ENCODE assay signal across 9 mouse cellular contexts in genomic region chr13:107954445-107955261, GRCm38 (mm10).
DNase-seq lines count a peak whose midpoint lies in the region; ATAC-seq and TF ChIP-seq lines count a peak whose summit lies in the region.
"Had no signal": no experiment of that assay in that cellular context is flagged by ENCODE, and none has a peak within 500 bp of the region (broad histone marks: within the 10 kb centered on the region; RNA-seq: fewer than 3 reads in every experiment).

No protein-coding gene starts in this region.

- no peaks in the 10 kb centered on the region for H3K9me3 ChIP-seq in forebrain, embryonic 10.5 days
- H3K9me3 ChIP-seq in forebrain, postnatal 0 days (ENCODE audit: low read length), result no peaks in the 10 kb centered on the region
- no peaks in the 10 kb centered on the region for H3K9me3 ChIP-seq in liver, embryonic 12.5 days (replicated peaks)

- 5% methylated on average over 16 of the region's 16 CpGs for WGBS in forebrain, embryonic 10.5 days
- 28% methylated on average over 16 of the region's 16 CpGs for WGBS in forebrain, postnatal 0 days
- WGBS in thymus, adult 2 months, result 80% methylated on average over 16 of the region's 16 CpGs
- WGBS in liver, embryonic 12.5 days (ENCODE audit: insufficient replicate concordance), result 44% methylated on average over 16 of the region's 16 CpGs

- no peak for TF ChIP-seq POLR2A in thymus, adult 2 months (IDR thresholded peaks at IDR 0.05; ENCODE audit: control insufficient read depth, extremely low read depth, insufficient read depth, low read length, poor library complexity)

- no peaks in the 10 kb centered on the region for H3K27me3 ChIP-seq in forebrain, embryonic 10.5 days (ENCODE audit: poor library complexity, severe bottlenecking)
- H3K27me3 ChIP-seq in forebrain, postnatal 0 days (ENCODE audit: insufficient read depth, low read length), result no peaks in the 10 kb centered on the region
- no peaks in the 10 kb centered on the region for H3K27me3 ChIP-seq in thymus, adult 2 months (ENCODE audit: control insufficient read depth, insufficient read depth, low read length)
- no peaks in the 10 kb centered on the region for H3K27me3 ChIP-seq in liver, embryonic 12.5 days (replicated peaks)

- ATAC-seq in forebrain, postnatal 0 days, result no peak
- ATAC-seq in liver, embryonic 12.5 days, result peak; percentile 48
- ATAC-seq in frontal cortex, adult (ENCODE audit: low TSS enrichment), result no peak

- H3K4me3 ChIP-seq in forebrain, embryonic 10.5 days, result peak overlapping the region; percentile 39
- no peak overlapping the region for H3K4me3 ChIP-seq in forebrain, postnatal 0 days (ENCODE audit: low read depth, low read length)
- H3K4me3 ChIP-seq in thymus, adult 2 months (ENCODE audit: control insufficient read depth, insufficient read depth, low read length), result no peak overlapping the region
- no peak overlapping the region for H3K4me3 ChIP-seq in liver, embryonic 12.5 days

- TF ChIP-seq CTCF in forebrain, postnatal 0 days (IDR thresholded peaks at IDR 0.05; ENCODE audit: low read depth), result no peak
- TF ChIP-seq CTCF in thymus, adult 2 months (IDR thresholded peaks at IDR 0.05; ENCODE audit: borderline replicate concordance, control insufficient read depth, extremely low read depth, insufficient read depth, low read length, poor library complexity), result no peak

- no peak overlapping the region for H3K9ac ChIP-seq in forebrain, postnatal 0 days
- no peak overlapping the region for H3K9ac ChIP-seq in liver, embryonic 12.5 days

- peak overlapping the region; percentile 89 for H3K27ac ChIP-seq in forebrain, embryonic 10.5 days
- H3K27ac ChIP-seq in forebrain, postnatal 0 days (ENCODE audit: low read depth, low read length), result no peak overlapping the region
- H3K27ac ChIP-seq in thymus, adult 2 months (ENCODE audit: control insufficient read depth, insufficient read depth, low read length), result peak overlapping the region; percentile 44; the same call in 1 of the 2 replicates
- H3K27ac ChIP-seq in liver, embryonic 12.5 days, result no peak overlapping the region

- H3K4me2 ChIP-seq in forebrain, postnatal 0 days (ENCODE audit: low read depth), result no peak overlapping the region
- peak overlapping the region; percentile 51 for H3K4me2 ChIP-seq in liver, embryonic 12.5 days

- peak; percentile 55 for DNase-seq in forebrain, embryonic 10.5 days (ENCODE audit: extremely low spot score, low spot score)
- DNase-seq in forebrain, postnatal 0 days, result no peak
- no peak for DNase-seq in thymus, adult 2 months
- DNase-seq in thymus, postnatal 10 days (ENCODE audit: low spot score in 2 of 2), result no peak
- no peak for DNase-seq in urinary bladder, postnatal 25 days (ENCODE audit: low spot score)
- DNase-seq in right cerebral cortex, postnatal 36 days (ENCODE audit: low spot score in 2 of 2), result no peak
- DNase-seq: cerebellum, adult 9-10 months had no signal

- H3K36me3 ChIP-seq in forebrain, embryonic 10.5 days (replicated peaks), result no peaks in the 10 kb centered on the region
- no peaks in the 10 kb centered on the region for H3K36me3 ChIP-seq in forebrain, postnatal 0 days (ENCODE audit: insufficient read depth)
- H3K36me3 ChIP-seq in thymus, adult 2 months (ENCODE audit: control insufficient read depth, insufficient read depth, low read length), result no peaks in the 10 kb centered on the region
- H3K36me3 ChIP-seq in liver, embryonic 12.5 days, result no peaks in the 10 kb centered on the region

- peaks cover 41% of the 10 kb centered on the region for H3K4me1 ChIP-seq in forebrain, embryonic 10.5 days
- H3K4me1 ChIP-seq in forebrain, postnatal 0 days (ENCODE audit: insufficient read depth), result 0 out of 2 replicates have a peak, but pooled peaks cover 2% of the 10 kb centered on the region
- H3K4me1 ChIP-seq in thymus, adult 2 months (replicated peaks; ENCODE audit: control insufficient read depth, insufficient read depth, low read length), result peaks cover 17% of the 10 kb centered on the region
- peaks cover 18% of the 10 kb centered on the region for H3K4me1 ChIP-seq in liver, embryonic 12.5 days

Comparison
In these comparisons a context has a peak if more than half of its experiments do, and no peak if none do; other contexts are left out.
1. H3K27ac ChIP-seq: peak in forebrain, embryonic 10.5 days (single experiment) and thymus, adult 2 months (single experiment); none in forebrain, postnatal 0 days (single experiment) and liver, embryonic 12.5 days (single experiment).